Mouse (Mus musculus) heart, postnatal 0 days (tissue): ENCODE measurements at regions not wholly inside any gene's neighbourhood (a gene's known extent, or its start where the extent isn't known, plus 50 kb on each side); places are given as distances from the start of the nearest gene placed in this dataset.

Source experiments
- ATAC-seq: fragments of 200-750 bp; cut with Nextera tagmentation; 2 replicates; pipeline ENCODE4 v1.8.0; 2017; ENCODE audit warnings: low read depth, moderate number of reproducible peaks, moderate library complexity; ENCODE audit not compliant: insufficient read depth
- DNase-seq: peaks from one replicate; pipeline ENCODE4 v3.0.0-alpha.2; 2016; ENCODE audit warnings: low spot score
- H3K27ac ChIP-seq: fragments of 300-500 bp; sonication (generic); 2 replicates; pipeline ENCODE4 v1.5.1; 2014; ENCODE audit warnings: low read depth, mild to moderate bottlenecking
- H3K27me3 ChIP-seq: fragments of 300-500 bp; sonication (generic); 2 replicates; pipeline ENCODE4 v1.6.1; 2014; ENCODE audit warnings: low read length, mixed read lengths; ENCODE audit not compliant: control insufficient read depth, insufficient read depth
- H3K36me3 ChIP-seq: fragments of 300-500 bp; sonication (generic); replicated peaks from 2 replicates; pipeline ENCODE4 v1.6.1; 2014; ENCODE audit warnings: low read length, mixed read lengths; ENCODE audit not compliant: control insufficient read depth, insufficient read depth
- H3K4me1 ChIP-seq: fragments of 300-500 bp; sonication (generic); 2 replicates; pipeline ENCODE4 v1.6.1; 2014; ENCODE audit warnings: antibody characterized with exemption; ENCODE audit not compliant: control insufficient read depth, insufficient read depth
- H3K4me2 ChIP-seq: fragments of 300-500 bp; sonication (generic); 2 replicates; pipeline ENCODE4 v1.6.1; 2014; ENCODE audit warnings: low read depth, mild to moderate bottlenecking, low read length, moderate library complexity
- H3K4me3 ChIP-seq: fragments of 300-500 bp; sonication (generic); 2 replicates; pipeline ENCODE4 v1.5.1; 2014; ENCODE audit warnings: low read depth, low read length
- H3K9ac ChIP-seq: fragments of 300-500 bp; sonication (generic); replicated peaks from 2 replicates; pipeline ENCODE4 v1.6.1; 2014; ENCODE audit warnings: low read depth, low read length, mixed read lengths
- H3K9me3 ChIP-seq: fragments of 300-500 bp; sonication (generic); replicated peaks from 2 replicates; pipeline ENCODE4 v1.6.1; 2016; ENCODE audit warnings: low read length; ENCODE audit not compliant: control insufficient read depth
- CTCF ChIP-seq: IDR thresholded peaks from 2 replicates; pipeline ENCODE4 v1.5.1; 2016; ENCODE audit warnings: antibody characterized with exemption, control low read depth, low read depth
- EP300 ChIP-seq: IDR thresholded peaks from 2 replicates; pipeline ENCODE4 v1.6.1; 2016; ENCODE audit warnings: antibody characterized with exemption, low read depth
- WGBS: fragments of 180-500 bp; shearing (Covaris S2); extraction: QIAGEN DNeasy Blood & Tissue Kit; methylation state at CpG from one replicate; pipeline ENCODE4 v1.1.7; 2014; 5-methylcytosine and 5-hydroxymethylcytosine counted together

DNA sequence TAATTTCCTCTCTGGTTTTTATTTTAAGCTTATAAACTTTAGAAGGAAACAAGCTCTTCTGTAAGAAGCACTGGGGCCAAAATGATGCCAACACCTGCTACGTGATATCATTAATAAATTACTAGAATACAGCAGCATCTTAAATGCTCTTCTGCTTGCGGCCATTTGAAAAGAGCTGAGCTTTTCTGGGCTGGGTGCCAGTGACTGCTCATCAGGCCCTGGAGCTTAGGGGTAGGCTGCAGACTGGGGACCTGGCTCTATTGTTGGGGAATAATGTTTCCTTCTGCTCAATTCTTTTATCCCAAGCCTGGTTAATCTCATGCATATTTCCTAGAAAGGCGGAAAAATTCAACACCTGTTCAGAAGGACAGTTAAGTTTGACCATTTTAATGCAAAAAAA, 436.7 kb upstream of the Zdhhc25 start:
- Histone ChIP-seq H3K9me3 (0 out of 2 replicates have a peak, but pooled peaks cover 4% of the 10 kb centered on the region), H3K9ac (no peak overlapping the region), H3K27ac (no peak overlapping the region), H3K4me3 (no peak overlapping the region), H3K4me2 (no peak overlapping the region), H3K27me3 (no peaks in the 10 kb centered on the region), H3K4me1 (no peaks in the 10 kb centered on the region), H3K36me3 (no peaks in the 10 kb centered on the region)
- 59% methylated on average over 3 of the region's 3 CpGs for WGBS
- ATAC-seq (no peak), DNase-seq (no peak)
- TF ChIP-seq EP300 (no peak), CTCF (no peak)

DNA sequence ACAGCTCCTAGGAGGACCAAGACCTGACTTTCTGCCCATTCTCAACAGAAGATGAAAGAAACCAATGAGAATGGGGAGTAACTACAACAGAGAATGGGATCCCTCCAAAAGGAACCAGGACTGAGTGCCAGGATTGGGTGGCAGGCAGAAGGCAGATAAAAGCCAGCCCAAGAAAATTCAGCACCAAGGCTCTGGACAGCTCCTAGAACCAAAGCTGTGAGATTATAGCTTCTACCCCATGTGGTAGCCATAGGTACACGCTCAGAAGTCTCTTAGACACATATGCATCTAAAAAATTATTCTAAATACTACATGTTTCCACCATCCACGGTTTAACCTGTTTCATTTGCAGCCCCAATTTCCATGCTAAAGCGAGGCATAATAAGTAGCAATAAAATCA, 425.8 kb upstream of the Zdhhc25 start:
- Histone ChIP-seq H3K9ac (no peak overlapping the region), H3K4me1 (no peaks in the 10 kb centered on the region), H3K27ac (no peak overlapping the region), H3K4me3 (no peak overlapping the region), H3K27me3 (no peaks in the 10 kb centered on the region), H3K36me3 (no peaks in the 10 kb centered on the region), H3K9me3 (no peaks in the 10 kb centered on the region), H3K4me2 (no peak overlapping the region)
- TF ChIP-seq CTCF (no peak), EP300 (no peak)
- WGBS, result 36% methylated on average over 3 of the region's 3 CpGs
- DNase-seq, result no peak
- no peak for ATAC-seq

DNA sequence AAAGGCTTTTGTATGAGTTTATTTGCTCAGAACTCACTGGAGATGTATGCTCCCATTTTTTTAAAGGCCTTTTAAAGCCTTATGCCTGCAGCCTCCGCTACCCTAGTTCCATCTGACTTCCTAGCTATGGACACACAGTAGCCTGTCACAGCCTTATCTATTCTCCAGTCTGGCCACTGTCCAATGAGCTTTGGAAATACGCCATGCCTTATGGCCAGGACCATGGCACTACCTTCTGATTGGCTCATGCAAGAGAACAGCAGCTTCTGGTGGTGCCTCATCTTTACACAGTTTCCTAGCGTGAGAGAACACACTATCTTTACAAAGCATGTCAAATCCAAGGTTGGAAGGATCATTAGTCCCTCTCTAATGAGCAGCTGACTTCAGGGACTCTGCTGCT, 424.1 kb upstream of the Zdhhc25 start:
- TF ChIP-seq EP300 (no peak), CTCF (no peak)
- ATAC-seq, result no peak
- WGBS, result 57% methylated on average over 3 of the region's 3 CpGs

DNA sequence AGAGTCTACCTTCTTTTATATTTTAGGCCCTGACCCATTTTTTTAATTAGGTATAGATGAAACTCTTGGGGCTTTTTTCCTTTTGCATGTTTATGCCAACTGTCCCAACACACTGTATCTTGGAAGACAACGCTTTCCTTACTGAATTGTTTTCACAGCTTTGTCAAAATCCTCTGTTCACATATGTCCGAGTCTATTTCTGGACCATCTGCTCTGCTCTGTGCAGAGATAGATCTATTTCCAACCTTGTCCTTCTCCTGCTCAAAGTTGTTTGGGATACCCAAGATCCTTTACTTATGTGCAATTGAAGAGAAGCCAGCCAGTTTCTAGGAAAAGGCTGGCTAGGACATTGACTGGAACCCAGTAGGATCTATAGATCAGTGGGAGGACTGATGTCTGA, 403.6 kb upstream of the Zdhhc25 start:
- Histone ChIP-seq H3K4me3 (no peak overlapping the region), H3K27me3 (no peaks in the 10 kb centered on the region), H3K4me2 (no peak overlapping the region), H3K9ac (no peak overlapping the region), H3K36me3 (no peaks in the 10 kb centered on the region), H3K4me1 (no peaks in the 10 kb centered on the region), H3K27ac (no peak overlapping the region), H3K9me3 (no peaks in the 10 kb centered on the region)
- 61% methylated on average over 2 of the region's 2 CpGs for WGBS
- no peak for DNase-seq
- no peak for ATAC-seq
- no peak for TF ChIP-seq CTCF
- TF ChIP-seq EP300, result no peak

More for the DNA sequence above, 424.1 kb upstream of the Zdhhc25 start:
- no peak overlapping the region for H3K4me3 ChIP-seq
- no peaks in the 10 kb centered on the region for H3K4me1 ChIP-seq
- H3K9ac ChIP-seq, result no peak overlapping the region
- H3K4me2 ChIP-seq, result no peak overlapping the region
- no peaks in the 10 kb centered on the region for H3K9me3 ChIP-seq
- no peaks in the 10 kb centered on the region for H3K36me3 ChIP-seq
- no peaks in the 10 kb centered on the region for H3K27me3 ChIP-seq
- DNase-seq, result no peak
- H3K27ac ChIP-seq, result no peak overlapping the region

DNA sequence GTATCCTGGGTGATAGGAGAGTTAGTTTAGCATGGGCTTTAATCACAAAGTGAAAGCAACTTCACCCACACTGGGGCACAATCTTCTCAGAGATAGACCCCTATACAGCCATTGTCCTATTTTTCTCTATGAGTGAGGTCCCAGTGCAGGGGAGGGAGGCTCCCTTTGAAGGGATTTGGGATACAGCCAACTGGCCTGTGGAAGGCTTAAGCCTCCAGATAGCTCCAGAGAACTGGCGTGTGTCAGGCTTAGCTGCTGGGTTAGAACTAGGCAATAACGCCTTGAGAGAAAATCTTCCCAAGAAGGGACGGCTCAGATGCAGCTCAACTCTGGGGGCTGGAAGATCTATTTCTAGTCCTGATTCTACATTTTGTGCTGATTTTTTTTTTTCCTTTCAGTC, 397.4 kb upstream of the Zdhhc25 start:
- no peak overlapping the region for H3K4me3 ChIP-seq
- ATAC-seq (no peak), DNase-seq (no peak)
- H3K36me3 ChIP-seq, result no peaks in the 10 kb centered on the region
- no peak overlapping the region for H3K4me2 ChIP-seq
- H3K9me3 ChIP-seq, result no peaks in the 10 kb centered on the region
- no peak overlapping the region for H3K27ac ChIP-seq
- 41% methylated on average over 3 of the region's 3 CpGs for WGBS
- no peaks in the 10 kb centered on the region for H3K27me3 ChIP-seq
- TF ChIP-seq CTCF, result no peak
- TF ChIP-seq EP300, result no peak
- H3K9ac ChIP-seq, result no peak overlapping the region
- no peaks in the 10 kb centered on the region for H3K4me1 ChIP-seq

DNA sequence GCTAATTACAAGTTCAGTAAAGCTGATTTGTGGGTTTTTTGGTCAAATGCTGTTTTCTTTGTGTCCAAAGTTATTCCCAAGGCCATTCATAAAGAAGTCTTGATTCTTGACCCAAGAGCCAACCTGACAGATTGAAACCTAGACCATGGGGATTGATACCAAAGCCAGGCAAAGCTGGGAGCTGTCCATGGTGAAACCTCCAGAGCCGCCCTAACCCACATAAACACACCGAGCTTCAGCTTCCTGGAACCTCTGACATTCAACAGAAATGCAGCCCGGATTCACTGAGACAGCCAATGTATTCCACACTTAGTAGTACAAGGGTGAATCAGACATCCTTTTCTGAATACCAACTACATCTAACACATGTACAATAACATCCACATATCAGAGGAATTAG, 386.7 kb upstream of the Zdhhc25 start:
- Histone ChIP-seq H3K4me3 (no peak overlapping the region), H3K9me3 (no peaks in the 10 kb centered on the region), H3K27me3 (no peaks in the 10 kb centered on the region), H3K36me3 (no peaks in the 10 kb centered on the region), H3K27ac (no peak overlapping the region), H3K4me2 (no peak overlapping the region), H3K9ac (no peak overlapping the region), H3K4me1 (no peaks in the 10 kb centered on the region)
- TF ChIP-seq EP300 (no peak), CTCF (no peak)
- WGBS, result 24% methylated on average over 3 of the region's 3 CpGs
- ATAC-seq (no peak), DNase-seq (no peak)
